Mouse (Mus musculus) liver, adult 2 months (tissue): ENCODE measurements around the gene Abhd8.

Experiments used
- CTCF ChIP-seq: fragments of 200-500 bp; IDR thresholded peaks from 2 replicates; pipeline ENCODE4 v1.5.1; 2011; ENCODE audit warnings: low read depth, low read length, control low read depth
- POLR2A ChIP-seq: fragments of 200-500 bp; IDR thresholded peaks from 2 replicates; pipeline ENCODE4 v1.6.1; 2011; ENCODE audit warnings: low read length, control low read depth; ENCODE audit not compliant: insufficient read depth; ENCODE audit errors: extremely low read depth

DNA sequence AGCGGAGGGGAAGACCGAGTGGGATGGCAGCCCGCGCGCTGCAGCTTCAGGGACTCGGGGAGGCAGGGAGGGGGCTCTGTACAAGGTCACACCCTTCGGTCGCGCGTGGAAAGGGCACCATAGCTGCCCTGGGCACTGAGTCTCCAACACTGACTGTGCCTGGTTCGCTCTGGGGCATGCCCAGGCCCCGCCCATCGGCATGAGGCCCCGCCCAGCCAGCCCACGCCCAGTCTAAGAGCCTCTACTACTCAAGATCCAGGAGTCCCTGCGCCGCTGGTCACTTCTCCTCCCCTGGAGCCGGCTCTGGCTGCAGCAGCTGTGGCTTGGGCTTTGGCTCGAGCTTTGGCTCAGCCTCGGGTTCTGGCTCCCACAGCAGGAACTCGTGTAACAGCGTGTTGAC, 6.5 kb downstream of the Abhd8 start:
- TF ChIP-seq POLR2A (no peak), CTCF (no peak)
